Mouse (Mus musculus) spleen, adult 2 months (tissue): ENCODE data around the gene Atp6v0b. TPM values are rescaled to one million over a fixed set of nuclear protein-coding genes. Genes with fewer than 3 reads are reported as not detected.

Experiments
- DNase-seq, 2 experiments: peaks; one replicate each; pipeline versions ENCODE4 v3.0.0 to v3.0.0-alpha.2; 2012 to 2021; ENCODE audit warnings: low spot score in 2 of 2, low read depth in 1 of 2
- H3K27ac ChIP-seq: fragments of 200-500 bp; 2 replicates; pipeline ENCODE4 v1.5.1; 2012; ENCODE audit warnings: low read length, inconsistent platforms; ENCODE audit not compliant: insufficient read depth
- H3K27me3 ChIP-seq: fragments of 200-500 bp; 2 replicates; pipeline ENCODE4 v1.6.1; 2012; ENCODE audit warnings: mild to moderate bottlenecking, moderate library complexity, low read length, inconsistent platforms; ENCODE audit not compliant: control insufficient read depth, insufficient read depth
- H3K36me3 ChIP-seq: fragments of 200-500 bp; 2 replicates; pipeline ENCODE4 v1.6.1; 2012; ENCODE audit warnings: mild to moderate bottlenecking, low read length, inconsistent platforms; ENCODE audit not compliant: control insufficient read depth, insufficient read depth
- H3K4me1 ChIP-seq: fragments of 200-500 bp; 2 replicates; pipeline ENCODE4 v1.6.1; 2011; ENCODE audit warnings: inconsistent platforms; ENCODE audit not compliant: control insufficient read depth, insufficient read depth, insufficient read length
- H3K4me3 ChIP-seq: fragments of 200-500 bp; 2 replicates; pipeline ENCODE4 v1.5.1; 2011; ENCODE audit warnings: mild to moderate bottlenecking, inconsistent platforms; ENCODE audit not compliant: insufficient read depth, insufficient read length; ENCODE audit errors: extremely low read depth
- CTCF ChIP-seq: fragments of 200-500 bp; IDR thresholded peaks from 2 replicates; pipeline ENCODE4 v1.5.1; 2011; ENCODE audit warnings: mild to moderate bottlenecking, inconsistent platforms; ENCODE audit not compliant: insufficient read depth, insufficient read length, insufficient replicate concordance; ENCODE audit errors: extremely low read depth
- POLR2A ChIP-seq: fragments of 200-500 bp; IDR thresholded peaks from 2 replicates; pipeline ENCODE4 v1.6.1; 2011; ENCODE audit warnings: low read depth, low read length, inconsistent platforms
- WGBS: fragments of 180-500 bp; shearing (Covaris S2); methylation state at CpG from one replicate; pipeline ENCODE4 v1.1.7; 2018; 5-methylcytosine and 5-hydroxymethylcytosine counted together
- polyA plus RNA-seq: library from polyadenylated mRNA; depleted of rRNA; stranded (reverse); fragments of >200 nt; gene quantifications from 2 replicates; pipeline ENCODE4 v1.2.3, GENCODE M21; 2012

Gene Atp6v0b
- polyA plus RNA-seq, 1 experiment, result 382 TPM

DNA sequence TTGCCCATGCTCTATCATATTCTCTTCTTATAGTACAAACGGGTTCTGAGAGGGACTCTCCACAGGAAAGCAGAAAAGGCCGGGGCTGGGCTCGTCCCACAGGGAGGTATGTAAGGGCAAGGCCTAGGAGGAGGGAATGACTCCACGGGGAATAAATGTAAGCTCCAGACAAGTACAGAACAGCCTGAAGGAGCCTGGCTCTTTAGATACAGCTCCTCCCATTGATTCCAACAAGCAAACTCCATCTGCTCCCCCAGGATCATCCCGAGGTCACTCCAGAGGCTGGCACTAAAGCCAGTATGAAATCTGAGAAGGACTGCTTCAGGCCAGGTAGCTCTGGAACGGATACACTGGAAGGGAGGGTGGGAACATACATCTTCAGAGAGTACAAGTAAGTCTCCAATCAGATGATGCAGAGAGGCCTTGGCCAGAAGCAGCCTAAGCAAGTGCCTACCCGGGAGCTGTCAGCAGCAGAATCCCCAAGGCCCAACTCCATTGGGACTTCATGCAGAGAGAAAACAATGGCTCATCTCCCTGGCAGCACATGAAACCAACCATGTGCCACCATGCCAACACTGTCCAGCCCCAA is 25.6 kb upstream of the Atp6v0b start:
- TF ChIP-seq CTCF, result no peak
- no peak for TF ChIP-seq POLR2A
- peaks cover 6% of the 10 kb centered on the region for H3K36me3 ChIP-seq
- H3K4me1 ChIP-seq, result peaks cover 6% of the 10 kb centered on the region
- WGBS, result 84% methylated on average over 7 of the region's 7 CpGs
- H3K27ac ChIP-seq, result no peak overlapping the region
- H3K27me3 ChIP-seq, result no peaks in the 10 kb centered on the region
- no peak for DNase-seq
- H3K4me3 ChIP-seq, result no peak overlapping the region

DNA sequence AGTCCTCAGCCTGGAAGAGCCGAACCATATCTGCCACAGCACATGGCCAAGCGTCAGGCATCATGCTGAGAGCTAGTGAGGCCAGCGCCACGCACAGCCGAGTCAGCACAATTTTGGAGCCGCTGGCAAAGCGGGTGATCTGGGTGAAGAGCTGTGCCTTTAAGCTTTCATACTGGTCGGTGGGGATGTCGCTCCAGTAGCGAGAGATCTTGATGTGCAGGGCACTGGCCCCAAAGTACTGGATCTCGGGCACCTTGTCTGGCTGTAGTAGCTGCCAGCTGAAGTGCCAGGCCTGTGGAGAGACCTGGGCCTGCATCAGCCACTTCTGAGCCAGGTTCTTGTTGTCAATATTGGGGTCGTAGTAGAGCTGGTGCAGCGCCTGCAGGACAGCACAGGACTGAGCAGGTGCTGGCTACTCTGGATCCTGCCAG is 25.0 kb upstream of the Atp6v0b start:
- 95% methylated on average over 13 of the region's 13 CpGs for WGBS
- Histone ChIP-seq H3K27ac (no peak overlapping the region), H3K4me1 (peaks cover 6% of the 10 kb centered on the region), H3K27me3 (no peaks in the 10 kb centered on the region), H3K4me3 (no peak overlapping the region), H3K36me3 (peaks cover 6% of the 10 kb centered on the region)
- no peak for DNase-seq
- TF ChIP-seq POLR2A, result no peak
- TF ChIP-seq CTCF, result no peak

DNA sequence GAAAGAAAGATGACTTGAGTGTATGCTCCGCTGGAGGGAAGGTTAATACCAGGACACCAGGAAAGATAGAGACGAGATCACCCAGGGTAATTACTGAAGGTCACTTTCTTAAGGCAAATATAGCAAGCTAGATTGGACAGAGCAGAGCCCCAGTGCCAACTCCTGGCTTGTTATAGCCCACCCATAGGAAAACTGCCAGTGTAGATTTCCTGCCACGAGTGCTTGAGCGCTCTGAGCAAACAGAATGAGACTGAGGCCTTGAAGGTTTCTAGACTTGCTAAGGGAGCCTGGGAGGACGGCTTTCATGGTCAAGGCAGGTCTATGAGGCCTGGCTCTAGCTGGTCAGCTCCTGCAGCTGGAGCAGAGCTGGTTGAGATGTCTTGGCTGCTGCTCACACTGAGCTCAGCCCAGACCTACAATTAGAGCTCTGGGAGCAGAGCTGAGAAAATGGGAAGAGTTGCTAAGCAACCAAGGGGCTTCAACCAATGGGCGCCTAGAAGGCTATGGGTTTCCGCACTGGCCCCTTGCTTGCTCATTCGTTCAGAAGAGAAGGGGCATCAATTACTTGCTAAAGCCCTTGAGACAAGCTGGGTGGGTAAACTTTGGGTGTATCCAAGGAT is 21.8 kb upstream of the Atp6v0b start:
- peaks cover 18% of the 10 kb centered on the region for H3K36me3 ChIP-seq
- no peak for TF ChIP-seq POLR2A
- no peak for TF ChIP-seq CTCF
- 88% methylated on average over 8 of the region's 8 CpGs for WGBS

DNA sequence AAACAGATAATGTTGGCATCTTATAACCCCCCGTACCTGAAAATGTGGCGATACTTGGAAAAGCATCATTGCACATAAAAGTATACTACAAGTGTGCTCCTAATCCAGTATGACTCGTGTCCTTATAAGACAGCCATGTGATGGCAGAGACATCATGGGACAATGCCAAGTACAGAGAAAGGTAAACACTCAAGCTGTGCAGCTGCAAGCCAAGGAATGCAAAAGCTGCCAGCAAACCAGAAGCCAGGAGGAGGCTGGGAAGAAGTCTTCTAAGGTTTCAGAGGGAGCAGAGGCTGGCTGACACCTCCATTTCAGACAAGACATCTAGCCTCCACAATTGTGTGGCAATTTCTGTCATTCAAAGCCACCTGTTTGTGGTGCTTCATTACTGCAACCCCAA is 19.1 kb upstream of the Atp6v0b start:
- Histone ChIP-seq H3K27ac (no peak overlapping the region), H3K4me1 (no peaks in the 10 kb centered on the region; the same call in 1 of the 2 replicates), H3K27me3 (no peaks in the 10 kb centered on the region), H3K36me3 (peaks cover 33% of the 10 kb centered on the region), H3K4me3 (no peak overlapping the region)
- DNase-seq, result no peak
- TF ChIP-seq POLR2A (no peak), CTCF (no peak)
- WGBS, result 95% methylated on average over 3 of the region's 3 CpGs

More for the DNA sequence above, 21.8 kb upstream of the Atp6v0b start:
- no peak for DNase-seq
- H3K4me3 ChIP-seq, result no peak overlapping the region
- H3K4me1 ChIP-seq, result peaks cover 2% of the 10 kb centered on the region
- H3K27me3 ChIP-seq, result no peaks in the 10 kb centered on the region
- no peak overlapping the region for H3K27ac ChIP-seq

DNA sequence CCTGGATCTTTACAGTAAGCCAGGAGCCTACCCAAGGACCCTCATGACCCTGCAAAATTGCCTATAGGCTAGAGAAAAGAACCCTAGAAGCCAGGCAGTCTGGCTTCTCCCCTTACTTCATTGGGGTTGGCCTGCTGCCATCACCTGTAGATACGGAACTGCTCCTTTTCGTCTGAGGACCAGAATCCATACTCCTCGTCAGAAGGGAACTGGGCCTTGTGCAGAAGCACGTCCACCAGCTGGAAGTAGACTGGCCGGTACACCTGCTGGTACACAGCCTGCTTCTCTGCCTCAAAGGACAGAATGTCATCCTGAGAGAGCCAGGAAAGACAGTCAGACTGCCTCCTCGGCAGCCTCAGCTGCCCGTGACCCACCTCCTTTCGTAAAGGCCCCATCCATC is 17.6 kb upstream of the Atp6v0b start:
- 95% methylated on average over 8 of the region's 8 CpGs for WGBS

DNA sequence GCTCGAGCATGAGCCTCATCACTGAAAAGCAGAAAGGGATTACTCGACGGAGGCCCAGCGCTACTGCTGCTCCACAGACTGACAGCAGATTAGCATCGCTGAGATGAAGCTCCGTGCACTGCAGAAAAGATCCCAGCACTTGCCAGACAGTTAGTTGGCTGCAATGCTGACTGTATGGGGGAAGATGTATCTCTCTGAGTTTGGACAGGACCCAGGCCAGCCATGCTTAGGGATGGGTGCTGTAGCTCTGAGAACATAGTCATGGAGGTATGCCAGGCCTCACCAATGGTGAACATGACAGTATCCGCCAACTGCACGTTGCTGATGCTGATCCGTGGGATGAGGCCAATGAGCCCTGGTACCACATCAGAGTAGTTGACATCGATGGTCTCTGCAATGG is 17.0 kb upstream of the Atp6v0b start:
- DNase-seq, result no peak
- WGBS, result 93% methylated on average over 10 of the region's 10 CpGs
- H3K4me3 ChIP-seq, result no peak overlapping the region
- TF ChIP-seq CTCF (no peak), POLR2A (no peak)
- no peaks in the 10 kb centered on the region for H3K27me3 ChIP-seq
- peaks cover 48% of the 10 kb centered on the region for H3K36me3 ChIP-seq
- no peaks in the 10 kb centered on the region; the same call in 1 of the 2 replicates for H3K4me1 ChIP-seq
- no peak overlapping the region for H3K27ac ChIP-seq

More for the DNA sequence above, 17.6 kb upstream of the Atp6v0b start:
- Histone ChIP-seq H3K27ac (no peak overlapping the region), H3K27me3 (no peaks in the 10 kb centered on the region), H3K4me3 (no peak overlapping the region), H3K36me3 (peaks cover 42% of the 10 kb centered on the region), H3K4me1 (no peaks in the 10 kb centered on the region; the same call in 1 of the 2 replicates)
- no peak for DNase-seq
- TF ChIP-seq CTCF (no peak), POLR2A (no peak)

DNA sequence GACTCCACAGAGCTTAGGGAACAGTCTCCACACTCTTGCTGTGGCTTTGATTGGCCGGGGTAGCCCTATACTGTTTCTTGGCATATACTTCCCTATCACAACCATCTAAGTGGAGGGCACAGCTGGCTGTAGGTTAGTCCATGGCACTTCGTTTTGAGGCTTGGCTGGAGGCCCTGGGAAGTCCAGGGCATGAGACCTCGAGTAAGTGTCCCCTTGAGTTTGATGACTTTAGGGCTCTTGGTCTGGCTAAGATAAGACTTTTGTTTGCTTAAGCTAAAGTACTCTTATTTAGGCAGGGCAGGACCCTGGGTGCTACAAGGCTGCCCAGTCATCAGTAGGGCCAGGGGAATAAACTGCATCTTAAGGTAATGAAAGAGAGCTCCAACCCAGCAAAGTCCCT is 11.0 kb upstream of the Atp6v0b start:
- H3K27me3 ChIP-seq, result no peaks in the 10 kb centered on the region
- H3K4me3 ChIP-seq, result no peak overlapping the region
- 77% methylated on average over 3 of the region's 3 CpGs for WGBS
- no peak for DNase-seq
- no peaks in the 10 kb centered on the region for H3K4me1 ChIP-seq
- TF ChIP-seq CTCF (no peak), POLR2A (no peak)
- peaks cover 30% of the 10 kb centered on the region for H3K36me3 ChIP-seq
- no peak overlapping the region for H3K27ac ChIP-seq
